In the genomic region with DNA sequence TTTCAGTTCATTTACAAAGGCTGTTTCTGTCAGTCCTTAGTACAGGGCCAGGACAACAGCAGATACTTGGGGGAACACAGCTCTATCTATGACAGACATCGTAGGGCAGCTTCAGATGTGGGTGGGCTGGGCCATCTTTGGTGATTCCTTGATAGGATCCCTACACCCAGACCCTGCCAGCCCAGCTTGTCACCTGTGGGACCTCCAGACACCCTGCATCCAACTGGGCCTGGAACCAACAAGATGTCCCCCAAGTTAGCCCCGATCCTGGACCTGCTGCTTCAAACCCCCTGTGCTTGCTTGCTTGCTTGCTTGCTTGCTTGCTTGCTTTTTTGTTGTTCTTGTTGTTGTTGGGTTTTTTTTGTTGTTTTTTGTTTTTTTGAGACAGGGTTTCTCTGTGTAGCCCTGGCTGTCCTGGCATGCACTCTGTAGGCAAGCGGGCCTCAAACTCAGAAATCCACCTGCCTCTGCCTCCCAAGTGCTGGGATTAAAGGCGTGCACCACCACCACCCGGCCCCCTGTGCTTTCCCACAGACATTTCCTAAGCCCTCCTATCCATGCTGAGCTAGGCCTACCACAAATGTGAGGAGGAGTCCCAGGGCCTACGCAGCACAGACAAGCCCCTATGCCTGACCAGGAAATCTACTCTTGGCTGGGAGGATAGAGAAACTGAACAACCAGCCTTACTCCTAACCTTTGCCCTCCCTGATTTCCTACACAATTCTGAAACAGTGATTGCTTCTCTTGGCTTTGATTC, we compare ENCODE assay signal across 29 mouse cellular contexts. TPM values are rescaled to one million over a fixed set of nuclear protein-coding genes. Genes with fewer than 3 reads are reported as not detected.
DNase-seq lines count a peak whose midpoint lies in the region; ATAC-seq and TF ChIP-seq lines count a peak whose summit lies in the region.
"Had no signal": no experiment of that assay in that cellular context is flagged by ENCODE, and none has a peak within 500 bp of the region (broad histone marks: within the 10 kb centered on the region; RNA-seq: fewer than 3 reads in every experiment).

No protein-coding gene starts in this region.

- ATAC-seq in inflammation-experienced regulatory T-cells, adult 6 months: no peak
- ATAC-seq: forebrain, embryonic 15.5 days; intestine, embryonic 15.5 days had no signal

- intact Hi-C loops in gastrocnemius, postnatal 14 days (cut with DNase I; ENCODE audit: low total_unique reads): no loop called here

- no peak for TF ChIP-seq CTCF in layer of hippocampus, adult 2 months (conservative IDR thresholded peaks at IDR 0.05)

- H3K4me3 ChIP-seq in layer of hippocampus, adult 2 months: peak overlapping the region; percentile 82; the same call in 1 of the 2 replicates
- H3K4me3 ChIP-seq: embryonic facial prominence, embryonic 10.5 days; heart, adult 2 months; heart, embryonic 13.5 days; hindbrain, embryonic 12.5 days; intestine, embryonic 15.5 days; limb, embryonic 10.5 days; liver, embryonic 15.5 days; lung, embryonic 15.5 days had no signal

- H3K27ac ChIP-seq in layer of hippocampus, adult 2 months: peak overlapping the region; percentile 96
- H3K27ac ChIP-seq: embryonic facial prominence, embryonic 10.5 days; forebrain, embryonic 15.5 days; heart, adult 2 months; heart, embryonic 13.5 days; hindbrain, embryonic 12.5 days; intestine, embryonic 15.5 days; limb, embryonic 10.5 days; liver, embryonic 15.5 days; lung, embryonic 15.5 days had no signal

- DNase-seq in gastrocnemius, postnatal 14 days: peak; percentile 1
- no peak for DNase-seq in gastrocnemius, postnatal 25 days
- DNase-seq in layer of hippocampus, adult 2 months (ENCODE audit: low spot score in 2 of 2): no peak
- DNase-seq in layer of hippocampus, adult 18-20 months (ENCODE audit: low spot score in 2 of 2): no peak
- DNase-seq in testis, postnatal 10 days (ENCODE audit: low spot score): peak; percentile 40
- DNase-seq in testis, postnatal 14 days (ENCODE audit: low spot score): no peak
- DNase-seq: adrenal gland, adult 8-10 months; heart, adult 2 months; heart, postnatal 14 days; kidney, adult 8-10 months; kidney, postnatal 14 days; liver; retina, postnatal 1 day; right cerebral cortex, postnatal 25 days; spleen, adult 18-20 months; thymus, postnatal 14 days had no signal

RNA-seq across cellular contexts. Expression of a gene that starts 2.4 kb away (rescaled TPM):
- under 1 TPM in 1 of 2 experiments, not detected in 1; 0.27 TPM for total RNA-seq in gastrocnemius, postnatal 14 days (2021)
- not detected for total RNA-seq in gastrocnemius, postnatal 25 days (2021)
- 100 to 1,000 TPM; 159 to 177 TPM for total RNA-seq in layer of hippocampus, adult 2 months (2021)
- total RNA-seq in layer of hippocampus, adult 18-20 months (2021): 100 to 1,000 TPM; 154 to 158 TPM
- not detected for polyA plus RNA-seq in inflammation-experienced regulatory T-cells, adult 6 months (2017; shearing (Covaris generic))
- total RNA-seq: gastrocnemius, adult 8-10 months; megakaryocyte-erythroid progenitor cell, adult 5-6 weeks; MEL had no signal
- polyA plus RNA-seq: C2C12; liver, embryonic 15.5 days had no signal

RNA-seq across cellular contexts. Expression of a gene that starts 13.0 kb away (rescaled TPM):
- 10 to 100 TPM; 20.4 to 23.6 TPM for total RNA-seq in gastrocnemius, postnatal 14 days (2021)
- 10 to 100 TPM; 22.7 to 26.2 TPM for total RNA-seq in gastrocnemius, postnatal 25 days (2021)
- 10 to 100 TPM; 21.4 to 24.2 TPM for total RNA-seq in layer of hippocampus, adult 2 months (2021)
- total RNA-seq in layer of hippocampus, adult 18-20 months (2021): 10 to 100 TPM; 20.7 to 23.8 TPM
- 10 to 100 TPM; 22.4 to 43.3 (median 23.9) TPM for polyA plus RNA-seq in inflammation-experienced regulatory T-cells, adult 6 months (2017; shearing (Covaris generic))

RNA-seq across cellular contexts. Expression of a gene that starts 26.9 kb away (rescaled TPM):
- 10 to 100 TPM in 1 of 2 experiments, 1 to 10 TPM in 1; 9.8 to 10.1 TPM for total RNA-seq in gastrocnemius, postnatal 14 days (2021)
- total RNA-seq in gastrocnemius, postnatal 25 days (2021): 10 to 100 TPM; 12.2 to 12.7 TPM
- total RNA-seq in layer of hippocampus, adult 2 months (2021): 10 to 100 TPM; 21.2 to 22.0 TPM
- 10 to 100 TPM; 19.3 to 21.1 TPM for total RNA-seq in layer of hippocampus, adult 18-20 months (2021)
- polyA plus RNA-seq in inflammation-experienced regulatory T-cells, adult 6 months (2017; shearing (Covaris generic)): 10 to 100 TPM in 2 of 3 experiments, 1 to 10 TPM in 1; 5.8 to 13.1 (median 12.1) TPM

Comparison
In these comparisons a context has a peak if more than half of its experiments do, and no peak if none do; other contexts are left out.
1. DNase-seq: peak in gastrocnemius, postnatal 14 days (single experiment) and testis, postnatal 10 days (single experiment); none in gastrocnemius, postnatal 25 days (single experiment), layer of hippocampus, adult 2 months (0 of 2), layer of hippocampus, adult 18-20 months (0 of 2) and testis, postnatal 14 days (single experiment).
2. RNA of a gene that starts 2.4 kb away (total RNA-seq): 159 to 177 TPM in layer of hippocampus, adult 2 months and 154 to 158 TPM in layer of hippocampus, adult 18-20 months; 0.27 TPM in gastrocnemius, postnatal 14 days and not detected in gastrocnemius, postnatal 25 days; every median in the first group is over 100 times any median in the second.